Mouse (Mus musculus) frontal cortex, postnatal 25 days (tissue): Measurements from ENCODE around the gene Tex22.

Source experiments
- DNase-seq, 2 experiments: peaks; one replicate each; pipeline ENCODE4 v3.0.0; 2022; ENCODE audit warnings: low spot score in 2 of 2

Gene Tex22

GRCm38 (mm10) chr12:113056089-113056488 lies 18.2 kb upstream of the Tex22 start:
- DNase-seq = no peak

- no peak for DNase-seq
Observed at GRCm38 (mm10) chr12:113060178-113060577, 14.1 kb upstream of the Tex22 start.

GRCm38 (mm10) chr12:113061606-113062005 lies 12.7 kb upstream of the Tex22 start:
- DNase-seq = no peak

GRCm38 (mm10) chr12:113062201-113062600 lies 12.1 kb upstream of the Tex22 start:
- no peak for DNase-seq

- DNase-seq = no peak
Observed at GRCm38 (mm10) chr12:113063700-113064099, 10.6 kb upstream of the Tex22 start.

- no peak for DNase-seq
Observed at GRCm38 (mm10) chr12:113068002-113068401, 6.3 kb upstream of the Tex22 start.

- DNase-seq = no peak
Observed at GRCm38 (mm10) chr12:113069389-113069788, 4.9 kb upstream of the Tex22 start.

GRCm38 (mm10) chr12:113071321-113071720 lies 3.0 kb upstream of the Tex22 start:
- DNase-seq = no peak

- no peak for DNase-seq
Observed at GRCm38 (mm10) chr12:113071827-113072226, 2.5 kb upstream of the Tex22 start.

GRCm38 (mm10) chr12:113073420-113074328 lies 628 bp upstream of the Tex22 start:
- DNase-seq = no peak

GRCm38 (mm10) chr12:113075063-113075454 lies 757 bp downstream of the Tex22 start:
- DNase-seq = peak; percentile 72 to 82

GRCm38 (mm10) chr12:113075486-113075885 lies 1.2 kb downstream of the Tex22 start:
- DNase-seq = no peak

GRCm38 (mm10) chr12:113087276-113087675 lies 13.0 kb downstream of the Tex22 start:
- DNase-seq = no peak

- DNase-seq = no peak
Observed at GRCm38 (mm10) chr12:113088026-113088425, 13.7 kb downstream of the Tex22 start.

- no peak for DNase-seq
Observed at GRCm38 (mm10) chr12:113089107-113089506, 14.8 kb downstream of the Tex22 start.

- no peak for DNase-seq
Observed at GRCm38 (mm10) chr12:113090053-113090452, 15.8 kb downstream of the Tex22 start.

GRCm38 (mm10) chr12:113097040-113097439 lies 22.7 kb downstream of the Tex22 start:
- DNase-seq = no peak

- peak in 1 of 2 experiments; percentile 44 for DNase-seq
Observed at GRCm38 (mm10) chr12:113097749-113098281, 23.5 kb downstream of the Tex22 start, which contains the start of gene Mta1. TSS of gene Mta1 (plus strand) at chr12:113098278.

- no peak for DNase-seq
Observed at GRCm38 (mm10) chr12:113098530-113099151, 24.3 kb downstream of the Tex22 start.

- no peak for DNase-seq
Observed at GRCm38 (mm10) chr12:113099470-113100237, 25.4 kb downstream of the Tex22 start.

- no peak for DNase-seq
Observed at GRCm38 (mm10) chr12:113100448-113101076, 26.3 kb downstream of the Tex22 start.
